Mouse (Mus musculus) cortical plate, adult 2 months (tissue): ENCODE measurements around the gene Dbndd2.

Experiments used
- CTCF ChIP-seq: fragments of 200-500 bp; IDR thresholded peaks from 2 replicates; pipeline ENCODE4 v1.5.1; 2011; ENCODE audit warnings: mild to moderate bottlenecking, control low read depth, low read length; ENCODE audit not compliant: insufficient read depth; ENCODE audit errors: extremely low read depth
- POLR2A ChIP-seq: fragments of 200-500 bp; IDR thresholded peaks from 2 replicates; pipeline ENCODE4 v1.6.1; 2011; ENCODE audit warnings: mild to moderate bottlenecking, low read length, control low read depth; ENCODE audit not compliant: insufficient read depth; ENCODE audit errors: extremely low read depth

- no peak for TF ChIP-seq CTCF
- TF ChIP-seq POLR2A, result no peak
Measured at GRCm38 (mm10) chr2:164453047-164453757, 32.7 kb upstream of the Dbndd2 start.
